Mouse (Mus musculus): ENCODE data around the gene Gm15517.
"Not testable (repeated sequence)": the region's sequence is repeated elsewhere in the genome, so short reads cannot be mapped to it uniquely, and the experiment has no call there.

Gm15517 gene

GRCm38 (mm10) chr7:44269397-44269796, 8.2 kb downstream of the Gm15517 start:
- DNase-seq (ENCODE audit: low read depth) = no peak

GRCm38 (mm10) chr7:44271309-44271708, 10.1 kb downstream of the Gm15517 start:
- DNase-seq (ENCODE audit: low read depth) = no peak

- no peak for DNase-seq (ENCODE audit: low read depth)
These were observed 11.3 kb downstream of the Gm15517 start for GRCm38 (mm10) chr7:44272546-44272945.

GRCm38 (mm10) chr7:44273446-44273845, 12.2 kb downstream of the Gm15517 start:
- DNase-seq (ENCODE audit: low read depth) = no peak

GRCm38 (mm10) chr7:44274096-44274495, 12.8 kb downstream of the Gm15517 start:
- no peak for DNase-seq (ENCODE audit: low read depth)

GRCm38 (mm10) chr7:44275546-44275945, 14.3 kb downstream of the Gm15517 start:
- no peak for DNase-seq (ENCODE audit: low read depth)

GRCm38 (mm10) chr7:44276461-44277249, 15.4 kb downstream of the Gm15517 start:
- DNase-seq (ENCODE audit: low read depth) = no peak

- DNase-seq (ENCODE audit: low read depth) = no peak
These were observed 16.0 kb downstream of the Gm15517 start for GRCm38 (mm10) chr7:44277250-44277622.

GRCm38 (mm10) chr7:44280959-44281358, 19.7 kb downstream of the Gm15517 start:
- no peak for DNase-seq (ENCODE audit: low read depth)

- no peak for DNase-seq (ENCODE audit: low read depth)
These were observed 20.3 kb downstream of the Gm15517 start for GRCm38 (mm10) chr7:44281586-44281985.

GRCm38 (mm10) chr7:44287760-44288159, 26.5 kb downstream of the Gm15517 start:
- DNase-seq (ENCODE audit: low read depth) = no peak

GRCm38 (mm10) chr7:44290986-44291385, 29.7 kb downstream of the Gm15517 start:
- DNase-seq (ENCODE audit: low read depth) = no peak

- no peak for DNase-seq (ENCODE audit: low read depth)
These were observed 30.2 kb downstream of the Gm15517 start for GRCm38 (mm10) chr7:44291418-44291817.

- not testable (repeated sequence) for DNase-seq (ENCODE audit: low read depth)
These were observed 36.3 kb downstream of the Gm15517 start for GRCm38 (mm10) chr7:44297501-44297900.

- no peak for DNase-seq (ENCODE audit: low read depth)
These were observed 42.4 kb downstream of the Gm15517 start for GRCm38 (mm10) chr7:44303346-44304340.

GRCm38 (mm10) chr7:44304463-44304774, 43.2 kb downstream of the Gm15517 start:
- DNase-seq (ENCODE audit: low read depth) = no peak

- DNase-seq (ENCODE audit: low read depth) = peak; percentile 100
These were observed 43.8 kb downstream of the Gm15517 start for GRCm38 (mm10) chr7:44304775-44305641.

GRCm38 (mm10) chr7:44305686-44306085, 44.4 kb downstream of the Gm15517 start:
- DNase-seq (ENCODE audit: low read depth) = no peak

- DNase-seq (ENCODE audit: low read depth) = peak; percentile 65
These were observed 45.4 kb downstream of the Gm15517 start, which contains the start of gene Clec11a for GRCm38 (mm10) chr7:44306516-44307240. Clec11a (minus strand) TSS chr7:44306902.

- peak; percentile 59 for DNase-seq (ENCODE audit: low read depth)
These were observed 46.2 kb downstream of the Gm15517 start for GRCm38 (mm10) chr7:44307261-44308020.
